Mouse (Mus musculus) E14TG2a.4 (cell line): ENCODE measurements around the gene Pigu.

ENCODE experiments used
- CTCF ChIP-seq: conservative IDR thresholded peaks from 2 replicates; pipeline ENCODE4 v1.5.1; 2014; ENCODE audit warnings: low read length
- NANOG ChIP-seq: IDR thresholded peaks from 2 replicates; pipeline ENCODE4 v1.6.1; 2014; ENCODE audit warnings: borderline replicate concordance, low read length, mixed read lengths

DNA sequence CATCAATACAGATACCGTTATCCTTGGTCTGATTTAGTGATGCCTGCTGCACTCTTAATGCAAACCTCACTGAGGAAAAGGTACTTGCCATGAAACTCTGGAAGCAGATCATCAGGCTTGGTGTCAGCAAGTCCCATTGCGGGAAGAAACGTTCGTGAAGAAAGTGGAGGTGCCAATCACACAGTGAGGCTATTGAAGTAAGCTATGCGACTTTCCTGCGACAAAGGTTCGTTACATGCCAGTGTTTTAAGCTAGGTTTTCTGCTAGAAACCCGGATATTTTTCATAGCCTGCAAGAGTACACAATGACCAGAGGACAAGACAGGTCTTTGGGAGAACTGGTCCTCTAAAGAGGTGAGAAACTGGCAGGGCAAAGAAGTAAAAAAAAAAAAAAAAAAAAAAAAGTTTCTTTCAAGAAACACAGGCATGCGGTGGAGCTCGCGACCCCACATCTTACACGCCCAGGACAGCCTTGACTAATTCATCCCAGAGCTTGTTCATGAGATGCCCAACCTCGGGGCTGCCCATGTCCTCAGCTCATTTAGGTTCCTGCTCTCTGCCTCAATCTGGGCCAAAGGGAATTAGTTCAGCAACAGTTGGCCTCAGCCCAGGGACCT lies 121.4 kb downstream of the Pigu start:
- TF ChIP-seq CTCF (no peak), NANOG (no peak)
